Mouse (Mus musculus): ENCODE data around the gene Gm13276. TPM values are rescaled to one million over a fixed set of nuclear protein-coding genes. Genes with fewer than 3 reads are reported as not detected.
A peak's percentile ranks its signal among the peaks of the same experiment; 100 is the strongest.
"Not testable (repeated sequence)": the region's sequence is repeated elsewhere in the genome, so short reads cannot be mapped to it uniquely, and the experiment has no call there.

The Gm13276 gene
- polyA plus RNA-seq, 1 experiment from 2014 or later, result not detected

- H3K4me1 ChIP-seq (replicated peaks; ENCODE audit: control insufficient read depth, insufficient read depth, low read length); H3K27me3 ChIP-seq (replicated peaks; ENCODE audit: control insufficient read depth, insufficient read depth, low read length); H3K27ac ChIP-seq (ENCODE audit: low read length); H3K36me3 ChIP-seq (ENCODE audit: control insufficient read depth, insufficient read depth); H3K9me3 ChIP-seq (ENCODE audit: control insufficient read depth, low read length): not testable (repeated sequence)
- H3K4me2 ChIP-seq (ENCODE audit: low read length), result peak overlapping the region; percentile 86
- peak overlapping the region; percentile 48 for H3K4me3 ChIP-seq (replicated peaks; ENCODE audit: low read length)
- peak overlapping the region; percentile 57 for H3K9ac ChIP-seq (replicated peaks; ENCODE audit: low read depth, low read length)
- ATAC-seq, result peak; percentile 100
- 0% methylated on average over 20 of the region's 21 CpGs for WGBS
Measured at GRCm38 (mm10) chr4:88757628-88758031, 27.9 kb upstream of the Gm13276 start.

GRCm38 (mm10) chr4:88758751-88759150, 26.8 kb upstream of the Gm13276 start:
- not testable (repeated sequence) for H3K27me3 ChIP-seq (replicated peaks; ENCODE audit: control insufficient read depth, insufficient read depth, low read length); ATAC-seq; H3K9me3 ChIP-seq (ENCODE audit: control insufficient read depth, low read length); H3K4me3 ChIP-seq (replicated peaks; ENCODE audit: low read length); H3K27ac ChIP-seq (ENCODE audit: low read length); H3K36me3 ChIP-seq (ENCODE audit: control insufficient read depth, insufficient read depth); H3K4me2 ChIP-seq (ENCODE audit: low read length); H3K4me1 ChIP-seq (replicated peaks; ENCODE audit: control insufficient read depth, insufficient read depth, low read length); H3K9ac ChIP-seq (replicated peaks; ENCODE audit: low read depth, low read length)
- WGBS, result 89% methylated on average over 6 of the region's 9 CpGs

GRCm38 (mm10) chr4:88759610-88760268, 25.8 kb upstream of the Gm13276 start, which contains the start of gene Gm13283:
Gm13283 (plus strand) TSS chr4:88760119.
- peak within 1 kb of the TSS; percentile 60 for H3K4me2 ChIP-seq (ENCODE audit: low read length)
- H3K36me3 ChIP-seq (ENCODE audit: control insufficient read depth, insufficient read depth); H3K9ac ChIP-seq (replicated peaks; ENCODE audit: low read depth, low read length); H3K27ac ChIP-seq (ENCODE audit: low read length); H3K9me3 ChIP-seq (ENCODE audit: control insufficient read depth, low read length); H3K27me3 ChIP-seq (replicated peaks; ENCODE audit: control insufficient read depth, insufficient read depth, low read length); ATAC-seq; H3K4me1 ChIP-seq (replicated peaks; ENCODE audit: control insufficient read depth, insufficient read depth, low read length): not testable (repeated sequence)
- WGBS, result 26% methylated on average over 7 of the region's 14 CpGs
- peak within 1 kb of the TSS; percentile 40 for H3K4me3 ChIP-seq (replicated peaks; ENCODE audit: low read length)

GRCm38 (mm10) chr4:88760431-88760830, 25.1 kb upstream of the Gm13276 start:
- not testable (repeated sequence) for H3K27ac ChIP-seq (ENCODE audit: low read length); ATAC-seq; H3K9me3 ChIP-seq (ENCODE audit: control insufficient read depth, low read length); H3K36me3 ChIP-seq (ENCODE audit: control insufficient read depth, insufficient read depth); H3K4me1 ChIP-seq (replicated peaks; ENCODE audit: control insufficient read depth, insufficient read depth, low read length); H3K9ac ChIP-seq (replicated peaks; ENCODE audit: low read depth, low read length); H3K27me3 ChIP-seq (replicated peaks; ENCODE audit: control insufficient read depth, insufficient read depth, low read length)
- 1% methylated on average over 22 of the region's 28 CpGs for WGBS
- Histone ChIP-seq H3K4me2 (ENCODE audit: low read length) (peak overlapping the region; percentile 60), H3K4me3 (replicated peaks; ENCODE audit: low read length) (peak overlapping the region; percentile 40)

GRCm38 (mm10) chr4:88761776-88762175, 23.7 kb upstream of the Gm13276 start:
- H3K4me2 ChIP-seq (ENCODE audit: low read length); H3K9me3 ChIP-seq (ENCODE audit: control insufficient read depth, low read length); H3K27ac ChIP-seq (ENCODE audit: low read length); H3K36me3 ChIP-seq (ENCODE audit: control insufficient read depth, insufficient read depth); H3K9ac ChIP-seq (replicated peaks; ENCODE audit: low read depth, low read length); H3K27me3 ChIP-seq (replicated peaks; ENCODE audit: control insufficient read depth, insufficient read depth, low read length); ATAC-seq; H3K4me3 ChIP-seq (replicated peaks; ENCODE audit: low read length); H3K4me1 ChIP-seq (replicated peaks; ENCODE audit: control insufficient read depth, insufficient read depth, low read length): not testable (repeated sequence)
- WGBS, result 68% methylated on average over 6 of the region's 8 CpGs

GRCm38 (mm10) chr4:88762341-88762740, 23.2 kb upstream of the Gm13276 start:
- not testable (repeated sequence) for H3K4me3 ChIP-seq (replicated peaks; ENCODE audit: low read length); H3K9me3 ChIP-seq (ENCODE audit: control insufficient read depth, low read length); H3K4me1 ChIP-seq (replicated peaks; ENCODE audit: control insufficient read depth, insufficient read depth, low read length); H3K27me3 ChIP-seq (replicated peaks; ENCODE audit: control insufficient read depth, insufficient read depth, low read length); H3K9ac ChIP-seq (replicated peaks; ENCODE audit: low read depth, low read length); ATAC-seq; H3K27ac ChIP-seq (ENCODE audit: low read length); H3K4me2 ChIP-seq (ENCODE audit: low read length); H3K36me3 ChIP-seq (ENCODE audit: control insufficient read depth, insufficient read depth)
- 59% methylated on average over 8 of the region's 9 CpGs for WGBS

GRCm38 (mm10) chr4:88763384-88764018, 22.0 kb upstream of the Gm13276 start:
- H3K4me2 ChIP-seq (ENCODE audit: low read length), result peak overlapping the region; percentile 61
- H3K9me3 ChIP-seq (ENCODE audit: control insufficient read depth, low read length); H3K27ac ChIP-seq (ENCODE audit: low read length); ATAC-seq; H3K36me3 ChIP-seq (ENCODE audit: control insufficient read depth, insufficient read depth); H3K9ac ChIP-seq (replicated peaks; ENCODE audit: low read depth, low read length); H3K4me1 ChIP-seq (replicated peaks; ENCODE audit: control insufficient read depth, insufficient read depth, low read length); H3K27me3 ChIP-seq (replicated peaks; ENCODE audit: control insufficient read depth, insufficient read depth, low read length): not testable (repeated sequence)
- H3K4me3 ChIP-seq (replicated peaks; ENCODE audit: low read length), result peak overlapping the region; percentile 40
- 3% methylated on average over 19 of the region's 42 CpGs for WGBS

GRCm38 (mm10) chr4:88773534-88773933, 12.0 kb upstream of the Gm13276 start, which contains the start of gene Gm13290:
Gm13290 (plus strand) TSS chr4:88773834.
- no CpG with 5 or more reads among the region's 32 CpGs for WGBS
- not testable (repeated sequence) for H3K9me3 ChIP-seq (ENCODE audit: control insufficient read depth, low read length); H3K4me1 ChIP-seq (replicated peaks; ENCODE audit: control insufficient read depth, insufficient read depth, low read length); H3K9ac ChIP-seq (replicated peaks; ENCODE audit: low read depth, low read length); H3K4me3 ChIP-seq (replicated peaks; ENCODE audit: low read length); ATAC-seq; H3K36me3 ChIP-seq (ENCODE audit: control insufficient read depth, insufficient read depth); H3K4me2 ChIP-seq (ENCODE audit: low read length); H3K27ac ChIP-seq (ENCODE audit: low read length); H3K27me3 ChIP-seq (replicated peaks; ENCODE audit: control insufficient read depth, insufficient read depth, low read length)

GRCm38 (mm10) chr4:88776622-88777021, 8.9 kb upstream of the Gm13276 start, which contains the start of gene Gm13289:
Gm13289 (plus strand) TSS chr4:88776922.
- H3K4me2 ChIP-seq (ENCODE audit: low read length); H3K27ac ChIP-seq (ENCODE audit: low read length); H3K4me1 ChIP-seq (replicated peaks; ENCODE audit: control insufficient read depth, insufficient read depth, low read length); H3K36me3 ChIP-seq (ENCODE audit: control insufficient read depth, insufficient read depth); H3K9ac ChIP-seq (replicated peaks; ENCODE audit: low read depth, low read length); H3K9me3 ChIP-seq (ENCODE audit: control insufficient read depth, low read length); H3K4me3 ChIP-seq (replicated peaks; ENCODE audit: low read length); ATAC-seq; H3K27me3 ChIP-seq (replicated peaks; ENCODE audit: control insufficient read depth, insufficient read depth, low read length): not testable (repeated sequence)
- no CpG with 5 or more reads among the region's 29 CpGs for WGBS

Data from forebrain, embryonic 16.5 days (tissue).